Mouse (Mus musculus): ENCODE data around the gene Slc38a1.

The Slc38a1 gene

DNA sequence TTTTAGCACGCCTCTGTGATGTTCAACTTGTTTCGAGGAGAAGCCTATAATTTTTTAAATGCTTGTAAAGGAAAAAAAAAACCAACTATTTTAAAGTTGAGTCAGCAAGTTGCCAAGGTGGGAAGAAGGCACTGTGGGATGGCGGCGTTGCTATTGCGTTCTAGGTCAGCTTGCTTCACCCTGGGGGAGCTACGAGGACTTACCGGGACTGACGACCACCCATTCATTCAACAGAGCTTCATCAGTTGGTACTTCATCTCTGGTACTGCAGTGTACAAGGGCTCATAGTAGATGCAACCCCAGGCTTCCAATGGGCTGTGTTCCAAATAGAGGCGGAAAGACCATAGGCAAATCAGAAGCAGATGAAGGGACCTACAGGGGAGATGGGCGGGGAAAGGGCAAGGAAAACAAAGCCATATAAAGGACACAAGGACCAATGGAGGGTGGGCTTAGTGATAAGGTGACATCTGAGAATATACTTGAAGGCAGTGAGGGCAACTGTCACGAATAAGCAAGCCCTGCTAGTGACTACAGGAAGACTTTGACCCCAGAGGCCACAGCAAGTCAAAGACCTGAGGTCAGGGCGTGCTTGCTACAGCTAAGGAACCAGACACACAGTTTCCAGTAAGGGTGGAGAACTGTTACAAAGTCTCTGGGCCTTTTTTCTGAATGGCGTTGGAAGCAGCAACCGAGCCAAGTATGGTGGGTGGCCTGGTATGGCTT, 82.0 kb downstream of the Slc38a1 start:
- no peak for DNase-seq (ENCODE audit: low read depth)

DNA sequence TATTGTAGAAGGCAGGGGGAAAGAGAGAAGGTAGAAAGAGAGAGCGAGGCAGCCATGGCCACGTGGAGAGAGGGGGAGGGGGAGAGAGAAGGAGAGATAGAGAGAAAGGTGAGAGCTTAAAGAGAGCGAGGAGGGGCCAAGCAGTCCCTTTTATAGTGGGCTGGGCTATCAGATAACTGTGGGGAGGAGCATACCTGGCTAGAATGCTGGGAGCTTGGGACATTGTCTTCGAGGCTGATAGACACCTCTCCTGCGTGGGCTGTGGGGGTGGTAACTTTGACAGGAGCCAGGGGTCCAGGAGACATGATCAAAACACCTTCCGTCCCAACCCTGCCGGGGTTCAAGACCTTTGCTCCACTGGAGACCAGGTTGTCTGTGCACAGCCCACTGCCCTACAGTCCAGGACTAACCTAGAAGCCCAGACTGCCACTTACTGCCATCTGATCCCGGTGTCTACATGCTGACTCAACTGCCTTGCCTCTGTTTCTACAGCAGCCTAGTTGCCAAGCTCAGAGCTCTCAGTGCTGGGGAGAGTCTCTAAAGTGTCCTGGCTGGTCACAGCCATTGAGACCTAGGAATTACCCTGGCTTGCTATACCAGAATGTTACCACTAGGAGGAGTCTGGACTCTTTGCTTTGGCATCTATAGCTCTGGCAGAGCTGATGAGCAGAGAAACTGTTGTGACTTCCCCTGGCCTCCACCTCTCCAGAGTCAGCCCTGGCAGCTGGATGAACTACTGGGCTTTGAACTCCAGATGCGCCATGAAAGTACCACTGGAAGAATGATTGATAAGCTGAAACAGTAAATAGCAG, 90.9 kb downstream of the Slc38a1 start:
- peak; percentile 36 for DNase-seq (ENCODE audit: low read depth)

GRCm38 (mm10) chr15:96551107-96551506, 91.6 kb downstream of the Slc38a1 start:
- no peak for DNase-seq (ENCODE audit: low read depth)

GRCm38 (mm10) chr15:96548363-96548762, 94.3 kb downstream of the Slc38a1 start:
- DNase-seq (ENCODE audit: low read depth): no peak

- peak; percentile 92 for DNase-seq (ENCODE audit: low read depth)
Observed at GRCm38 (mm10) chr15:96547256-96548195, 95.2 kb downstream of the Slc38a1 start.

DNA sequence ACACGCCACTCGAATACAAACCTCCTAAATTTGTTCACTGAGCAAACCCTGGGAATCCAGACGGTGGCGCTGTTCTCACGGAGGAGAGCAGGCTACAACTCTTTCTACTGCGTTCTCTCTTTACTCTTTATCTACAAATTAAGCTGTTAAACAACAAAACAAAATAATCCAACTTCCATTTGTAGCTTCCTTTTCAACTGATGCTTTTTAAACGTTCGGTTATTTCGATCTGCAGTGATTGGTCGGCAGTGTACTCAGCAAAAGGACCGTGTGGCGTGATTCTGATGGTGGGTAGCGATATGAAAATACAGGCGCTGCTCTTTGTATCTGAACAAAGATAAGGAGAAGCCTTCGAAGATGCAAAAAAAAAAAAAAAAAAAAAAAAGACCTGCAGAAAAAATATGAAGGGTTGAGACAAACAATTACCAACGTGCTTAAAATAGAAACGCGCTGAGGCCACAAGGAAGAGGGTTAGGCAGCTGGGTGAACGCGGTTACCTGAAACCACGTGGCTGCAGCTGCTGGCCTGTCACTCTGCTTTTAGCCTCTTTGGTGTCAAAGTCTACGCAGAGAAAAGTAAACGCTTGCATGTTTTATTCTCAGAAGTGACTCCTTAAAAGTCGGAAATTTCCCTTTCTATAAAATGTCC, 99.4 kb downstream of the Slc38a1 start:
- no peak for DNase-seq (ENCODE audit: low read depth)

GRCm38 (mm10) chr15:96542135-96542534, 100.6 kb downstream of the Slc38a1 start:
- no peak for DNase-seq (ENCODE audit: low read depth)

- no peak for DNase-seq (ENCODE audit: low read depth)
Observed at GRCm38 (mm10) chr15:96537272-96537671, 105.4 kb downstream of the Slc38a1 start.

DNA sequence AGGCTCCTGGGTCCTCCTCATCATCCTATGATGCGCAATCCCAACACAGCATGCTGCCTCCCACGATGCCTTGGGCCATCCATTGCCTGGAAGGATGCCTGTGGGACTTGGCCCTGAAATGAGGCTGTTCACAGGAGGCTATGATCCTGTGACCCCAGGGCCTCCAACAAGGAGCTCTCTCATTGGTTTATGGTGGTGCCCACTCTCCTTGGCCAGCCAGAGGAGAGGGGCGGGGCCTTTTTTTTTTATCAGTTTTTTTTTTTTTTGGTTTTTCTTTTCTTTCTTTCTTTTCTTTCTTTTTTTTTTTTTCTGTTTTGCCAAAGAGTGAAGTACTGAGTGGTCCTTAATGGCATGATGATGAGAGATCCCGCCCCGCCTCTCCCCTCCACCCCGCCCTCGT, 106.3 kb downstream of the Slc38a1 start:
- DNase-seq (ENCODE audit: low read depth): no peak

DNA sequence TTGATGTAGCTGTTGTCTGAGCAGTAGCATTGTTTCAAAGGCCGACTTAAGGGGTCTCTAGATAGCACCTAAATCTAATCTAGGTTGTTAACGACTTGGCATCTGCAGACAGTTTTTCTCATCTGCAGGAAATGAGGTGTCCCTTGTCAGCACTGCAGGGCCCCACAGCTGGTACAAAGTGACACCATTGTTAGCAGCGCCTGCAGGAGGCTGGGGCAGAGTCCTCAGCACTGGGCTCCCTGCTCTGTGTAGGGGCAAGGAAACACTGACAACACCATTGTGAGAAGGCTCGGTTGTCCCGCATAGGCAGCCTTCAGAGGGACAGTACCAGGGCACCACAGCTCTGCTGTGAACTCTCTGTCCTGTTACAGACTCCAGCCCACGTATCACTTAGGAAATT, 115.0 kb downstream of the Slc38a1 start:
- DNase-seq (ENCODE audit: low read depth): no peak

- DNase-seq (ENCODE audit: low read depth): no peak
Observed at GRCm38 (mm10) chr15:96524239-96524738, 118.4 kb downstream of the Slc38a1 start.
